Mouse (Mus musculus): ENCODE measurements at regions not wholly inside any gene's neighbourhood (a gene's known extent, or its start where the extent isn't known, plus 50 kb on each side); places are given as distances from the start of the nearest gene placed in this dataset.
A peak's percentile ranks its signal among the peaks of the same experiment; 100 is the strongest.

GRCm38 (mm10) chr3:6320818-6321504, 299.3 kb downstream of the 1700008P02Rik start:
- H3K27ac ChIP-seq (replicated peaks; ENCODE audit: insufficient read depth, low read depth, low read length) = no peak overlapping the region
- WGBS = 64% methylated on average over 6 of the region's 6 CpGs
- no peak for DNase-seq (ENCODE audit: extremely low read depth, low read depth, low spot score)
- no peak overlapping the region for H3K4me3 ChIP-seq (ENCODE audit: insufficient read depth, low read depth, low read length)
- H3K36me3 ChIP-seq (ENCODE audit: control insufficient read depth, insufficient read depth, low read length) = no peaks in the 10 kb centered on the region
- H3K27me3 ChIP-seq (ENCODE audit: control insufficient read depth, insufficient read depth, low read length) = no peaks in the 10 kb centered on the region
- H3K79me2 ChIP-seq (ENCODE audit: control insufficient read depth, insufficient read depth, low read length) = no peaks in the 10 kb centered on the region
- H3K9ac ChIP-seq (ENCODE audit: low read depth, low read length) = no peak overlapping the region
- H3K4me1 ChIP-seq (ENCODE audit: control insufficient read depth, insufficient read depth, low read length) = no peaks in the 10 kb centered on the region
- no peak for TF ChIP-seq POLR2A (IDR thresholded peaks at IDR 0.05; ENCODE audit: extremely low read depth, insufficient read depth, low read length)
- TF ChIP-seq CTCF (IDR thresholded peaks at IDR 0.05; ENCODE audit: low read depth, low read length) = no peak

DNA sequence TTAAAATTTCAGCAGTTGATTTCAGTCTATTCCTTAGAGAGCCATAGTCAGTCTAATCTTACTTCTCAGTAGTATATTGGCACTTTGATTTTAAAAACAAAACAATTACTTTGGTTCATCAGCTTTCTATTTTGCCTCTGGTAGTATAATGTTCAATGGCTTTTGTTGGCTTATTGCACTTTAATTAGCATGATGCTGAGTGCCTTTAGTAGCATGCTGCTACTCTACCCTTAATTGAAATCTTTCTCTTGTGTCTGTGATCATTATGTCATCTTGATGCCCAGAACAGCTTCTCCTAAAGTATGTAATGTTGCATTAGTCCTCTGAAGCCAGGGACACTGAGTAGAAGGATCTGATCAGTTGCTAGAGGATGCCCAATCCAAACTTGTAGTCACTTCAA, 330.7 kb downstream of the 1700008P02Rik start:
- no peaks in the 10 kb centered on the region for H3K27me3 ChIP-seq (ENCODE audit: control insufficient read depth, insufficient read depth, low read length)
- DNase-seq (ENCODE audit: extremely low read depth, low read depth, low spot score) = no peak
- H3K4me3 ChIP-seq (ENCODE audit: insufficient read depth, low read depth, low read length) = no peak overlapping the region
- TF ChIP-seq POLR2A (IDR thresholded peaks at IDR 0.05; ENCODE audit: extremely low read depth, insufficient read depth, low read length) = no peak
- no peak for TF ChIP-seq CTCF (IDR thresholded peaks at IDR 0.05; ENCODE audit: low read depth, low read length)
- H3K79me2 ChIP-seq (ENCODE audit: control insufficient read depth, insufficient read depth, low read length) = no peaks in the 10 kb centered on the region
- no peaks in the 10 kb centered on the region for H3K36me3 ChIP-seq (ENCODE audit: control insufficient read depth, insufficient read depth, low read length)
- H3K27ac ChIP-seq (replicated peaks; ENCODE audit: insufficient read depth, low read depth, low read length) = no peak overlapping the region
- no peaks in the 10 kb centered on the region for H3K4me1 ChIP-seq (ENCODE audit: control insufficient read depth, insufficient read depth, low read length)
- H3K9ac ChIP-seq (ENCODE audit: low read depth, low read length) = no peak overlapping the region

GRCm38 (mm10) chr3:6280636-6281035, 339.6 kb downstream of the 1700008P02Rik start:
- peak; percentile 22 for DNase-seq (ENCODE audit: extremely low read depth, low read depth, low spot score)
- no peaks in the 10 kb centered on the region for H3K27me3 ChIP-seq (ENCODE audit: control insufficient read depth, insufficient read depth, low read length)
- no peaks in the 10 kb centered on the region for H3K4me1 ChIP-seq (ENCODE audit: control insufficient read depth, insufficient read depth, low read length)

More at GRCm38 (mm10) chr3:6280636-6281035, 339.6 kb downstream of the 1700008P02Rik start:
- TF ChIP-seq CTCF (IDR thresholded peaks at IDR 0.05; ENCODE audit: low read depth, low read length) = no peak
- no peak for TF ChIP-seq POLR2A (IDR thresholded peaks at IDR 0.05; ENCODE audit: extremely low read depth, insufficient read depth, low read length)
- Histone ChIP-seq H3K9ac (ENCODE audit: low read depth, low read length) (no peak overlapping the region), H3K79me2 (ENCODE audit: control insufficient read depth, insufficient read depth, low read length) (no peaks in the 10 kb centered on the region), H3K27ac (replicated peaks; ENCODE audit: insufficient read depth, low read depth, low read length) (no peak overlapping the region), H3K36me3 (ENCODE audit: control insufficient read depth, insufficient read depth, low read length) (no peaks in the 10 kb centered on the region), H3K4me3 (ENCODE audit: insufficient read depth, low read depth, low read length) (no peak overlapping the region)

Measured in liver, adult 2 months (tissue).